ENCODE assay signal across 10 mouse cellular contexts in the genomic region with DNA sequence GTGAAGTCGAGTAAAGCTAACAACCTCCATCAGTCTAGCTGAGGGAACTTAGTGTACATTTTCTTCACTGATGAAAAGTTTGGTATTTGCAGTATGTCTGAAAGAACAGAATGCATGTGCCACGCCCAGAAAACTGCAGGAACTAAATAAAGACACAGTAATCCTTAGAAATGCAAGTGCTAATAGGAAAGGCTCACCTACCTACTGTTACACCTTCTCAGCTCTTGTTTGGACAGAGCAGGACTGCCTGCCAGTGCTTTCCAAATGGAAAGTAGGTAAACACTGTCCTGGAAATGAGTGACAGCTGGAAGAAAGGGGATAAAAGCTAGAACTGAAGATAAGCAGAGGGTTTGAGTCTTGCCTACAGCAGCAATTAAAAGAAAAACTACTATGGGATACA. TPM values are rescaled to one million over a fixed set of nuclear protein-coding genes. Genes with fewer than 3 reads are reported as not detected.
DNase-seq lines count a peak whose midpoint lies in the region; ATAC-seq and TF ChIP-seq lines count a peak whose summit lies in the region.
"Had no signal": no experiment of that assay in that cellular context is flagged by ENCODE, and none has a peak within 500 bp of the region (broad histone marks: within the 10 kb centered on the region; RNA-seq: fewer than 3 reads in every experiment).

No protein-coding gene starts in this region.

- H3K4me3 ChIP-seq in heart, embryonic 13.5 days, result peak overlapping the region; percentile 21; the same call in 1 of the 2 replicates
- H3K4me3 ChIP-seq in heart, embryonic 10.5 days, result no peak overlapping the region
- peak overlapping the region; percentile 77; the same call in 1 of the 2 replicates for H3K4me3 ChIP-seq in midbrain, embryonic 13.5 days (replicated peaks)
- H3K4me3 ChIP-seq in midbrain, embryonic 11.5 days (ENCODE audit: low read depth, low read length), result no peak overlapping the region
- H3K4me3 ChIP-seq in liver, postnatal 0 days (ENCODE audit: low read depth, low read length), result no peak overlapping the region; the same call in 1 of the 2 replicates
- peak overlapping the region; percentile 21 for H3K4me3 ChIP-seq in stomach, embryonic 16.5 days (replicated peaks; ENCODE audit: low read length)

- no peak for ATAC-seq in heart, embryonic 13.5 days (ENCODE audit: extremely low read depth, insufficient number of reproducible peaks, low FRiP score, low TSS enrichment)
- ATAC-seq in midbrain, embryonic 13.5 days, result no peak
- ATAC-seq in midbrain, embryonic 11.5 days (ENCODE audit: low FRiP score), result no peak
- ATAC-seq in liver, postnatal 0 days, result no peak
- peak; percentile 38; the same call in 1 of the 2 replicates for ATAC-seq in stomach, embryonic 16.5 days (ENCODE audit: insufficient read depth, low FRiP score)

- no peaks in the 10 kb centered on the region for H3K9me3 ChIP-seq in heart, embryonic 13.5 days
- no peaks in the 10 kb centered on the region for H3K9me3 ChIP-seq in heart, embryonic 10.5 days
- H3K9me3 ChIP-seq in midbrain, embryonic 13.5 days, result no peaks in the 10 kb centered on the region
- H3K9me3 ChIP-seq in midbrain, embryonic 11.5 days (ENCODE audit: control insufficient read depth, low read length), result no peaks in the 10 kb centered on the region
- no peaks in the 10 kb centered on the region for H3K9me3 ChIP-seq in liver, postnatal 0 days (ENCODE audit: low read length)
- H3K9me3 ChIP-seq in stomach, embryonic 16.5 days (replicated peaks; ENCODE audit: control insufficient read depth, low read length), result no peaks in the 10 kb centered on the region
- H3K9me3 ChIP-seq: limb, embryonic 15.5 days had no signal

- H3K36me3 ChIP-seq in heart, embryonic 13.5 days, result no peaks in the 10 kb centered on the region
- H3K36me3 ChIP-seq in heart, embryonic 10.5 days, result no peaks in the 10 kb centered on the region
- peaks cover 7% of the 10 kb centered on the region; the same call in 1 of the 2 replicates for H3K36me3 ChIP-seq in midbrain, embryonic 13.5 days
- H3K36me3 ChIP-seq in midbrain, embryonic 11.5 days (ENCODE audit: control insufficient read depth, insufficient read depth, low read length), result no peaks in the 10 kb centered on the region
- no peaks in the 10 kb centered on the region for H3K36me3 ChIP-seq in liver, postnatal 0 days (replicated peaks; ENCODE audit: insufficient read depth, low read length)
- no peaks in the 10 kb centered on the region for H3K36me3 ChIP-seq in stomach, embryonic 16.5 days (ENCODE audit: control insufficient read depth, insufficient read depth, low read length)
- H3K36me3 ChIP-seq: limb, embryonic 15.5 days had no signal

- H3K9ac ChIP-seq in heart, embryonic 13.5 days, result no peak overlapping the region
- H3K9ac ChIP-seq in midbrain, embryonic 13.5 days (replicated peaks), result 0 out of 2 replicates have a peak overlapping the region, but pooled peaks have one; percentile 90
- H3K9ac ChIP-seq in midbrain, embryonic 11.5 days (ENCODE audit: low read length), result no peak overlapping the region
- no peak overlapping the region for H3K9ac ChIP-seq in liver, postnatal 0 days (replicated peaks)
- no peak overlapping the region for H3K9ac ChIP-seq in stomach, embryonic 16.5 days (ENCODE audit: low read length)
- H3K9ac ChIP-seq: limb, embryonic 15.5 days had no signal

- peaks cover 37% of the 10 kb centered on the region for H3K4me1 ChIP-seq in heart, embryonic 13.5 days
- peaks cover 29% of the 10 kb centered on the region for H3K4me1 ChIP-seq in heart, embryonic 10.5 days
- H3K4me1 ChIP-seq in midbrain, embryonic 13.5 days (replicated peaks), result peaks cover 49% of the 10 kb centered on the region
- H3K4me1 ChIP-seq in midbrain, embryonic 11.5 days (ENCODE audit: control insufficient read depth, insufficient read depth, low read length), result peaks cover 7% of the 10 kb centered on the region
- H3K4me1 ChIP-seq in liver, postnatal 0 days (ENCODE audit: insufficient read depth), result peaks cover 10% of the 10 kb centered on the region
- H3K4me1 ChIP-seq in stomach, embryonic 16.5 days (ENCODE audit: control insufficient read depth, insufficient read depth, low read length), result peaks cover 21% of the 10 kb centered on the region

- TF ChIP-seq CTCF in liver, postnatal 0 days (IDR thresholded peaks at IDR 0.05; ENCODE audit: low read depth), result no peak

- TF ChIP-seq EP300 in liver, postnatal 0 days (IDR thresholded peaks at IDR 0.05; ENCODE audit: low read depth), result no peak

- peak overlapping the region; percentile 68 for H3K4me2 ChIP-seq in heart, embryonic 13.5 days
- peak overlapping the region; percentile 64 for H3K4me2 ChIP-seq in midbrain, embryonic 13.5 days (replicated peaks)
- H3K4me2 ChIP-seq in midbrain, embryonic 11.5 days, result no peak overlapping the region
- peak overlapping the region; percentile 60 for H3K4me2 ChIP-seq in liver, postnatal 0 days (ENCODE audit: low read depth, low read length)
- peak overlapping the region; percentile 78 for H3K4me2 ChIP-seq in stomach, embryonic 16.5 days (ENCODE audit: low read depth, low read length)

- no peaks in the 10 kb centered on the region for H3K27me3 ChIP-seq in heart, embryonic 13.5 days (replicated peaks)
- H3K27me3 ChIP-seq in heart, embryonic 10.5 days (ENCODE audit: insufficient read depth, poor library complexity, severe bottlenecking), result no peaks in the 10 kb centered on the region
- H3K27me3 ChIP-seq in midbrain, embryonic 13.5 days, result no peaks in the 10 kb centered on the region
- no peaks in the 10 kb centered on the region for H3K27me3 ChIP-seq in midbrain, embryonic 11.5 days (ENCODE audit: control insufficient read depth, insufficient read depth, low read length)
- H3K27me3 ChIP-seq in liver, postnatal 0 days (ENCODE audit: insufficient read depth, low read length), result no peaks in the 10 kb centered on the region
- H3K27me3 ChIP-seq in stomach, embryonic 16.5 days (ENCODE audit: control insufficient read depth, insufficient read depth, low read length), result no peaks in the 10 kb centered on the region
- H3K27me3 ChIP-seq: limb, embryonic 15.5 days had no signal

- WGBS in heart, embryonic 13.5 days, result 67% methylated on average over 2 of the region's 2 CpGs
- 69% methylated on average over 2 of the region's 2 CpGs for WGBS in heart, embryonic 10.5 days
- whole genome bisulfite sequencing in midbrain, embryonic 13.5 days, result 89% methylated on average over 2 of the region's 2 CpGs
- WGBS in midbrain, embryonic 11.5 days, result 80% methylated on average over 2 of the region's 2 CpGs
- 50% methylated on average over 2 of the region's 2 CpGs for WGBS in liver, postnatal 0 days (ENCODE audit: insufficient replicate concordance)
- 57% methylated on average over 2 of the region's 2 CpGs for WGBS in stomach, embryonic 16.5 days

- no peak overlapping the region for H3K27ac ChIP-seq in heart, embryonic 13.5 days (replicated peaks)
- no peak overlapping the region for H3K27ac ChIP-seq in heart, embryonic 10.5 days
- H3K27ac ChIP-seq in midbrain, embryonic 13.5 days, result no peak overlapping the region
- no peak overlapping the region for H3K27ac ChIP-seq in midbrain, embryonic 11.5 days (ENCODE audit: low read depth, low read length)
- no peak overlapping the region for H3K27ac ChIP-seq in liver, postnatal 0 days (ENCODE audit: low read depth)
- peak overlapping the region; percentile 29; the same call in 1 of the 2 replicates for H3K27ac ChIP-seq in stomach, embryonic 16.5 days (ENCODE audit: low read length)
- H3K27ac ChIP-seq: limb, embryonic 15.5 days had no signal

- no peak for DNase-seq in heart, embryonic 10.5 days (ENCODE audit: low spot score)
- DNase-seq in midbrain, embryonic 11.5 days (ENCODE audit: low spot score, missing footprints), result no peak
- DNase-seq in liver, postnatal 0 days, result no peak
- DNase-seq in embryo, embryonic 11 days, result no peak
- no peak for DNase-seq in cerebellum, adult 9-10 months
- DNase-seq: cerebellum, postnatal 10 days had no signal

RNA-seq across cellular contexts. Expression of a gene that starts 1.9 kb away (rescaled TPM):
- 82.9 and 83.6 TPM in 2 replicates for polyA plus RNA-seq in heart, embryonic 13.5 days (2015; fragmentation: Nextera tagmentation; extraction: Ambion mirVana)
- polyA plus RNA-seq in heart, embryonic 10.5 days (2016; fragmentation: Nextera tagmentation; extraction: Ambion mirVana), result 100 and 105 TPM in 2 replicates
- 177 and 181 TPM in 2 replicates for polyA plus RNA-seq in midbrain, embryonic 13.5 days (2015; fragmentation: Nextera tagmentation; extraction: Ambion mirVana)
- polyA plus RNA-seq in midbrain, embryonic 11.5 days (2014; fragmentation: Nextera tagmentation; extraction: Ambion mirVana), result 133 and 135 TPM in 2 replicates
- polyA plus RNA-seq in liver, postnatal 0 days (2015; fragmentation: Nextera tagmentation; extraction: Ambion mirVana), result 19.5 and 19.9 TPM in 2 replicates
- polyA plus RNA-seq in stomach, embryonic 16.5 days (2015; fragmentation: Nextera tagmentation; extraction: Ambion mirVana), result 97.1 and 104 TPM in 2 replicates

Comparison
In these comparisons a context has a peak if more than half of its experiments do, and no peak if none do; other contexts are left out.
1. H3K4me3 ChIP-seq: peak in heart, embryonic 13.5 days (single experiment), midbrain, embryonic 13.5 days (single experiment) and stomach, embryonic 16.5 days (single experiment); none in heart, embryonic 10.5 days (single experiment), midbrain, embryonic 11.5 days (single experiment) and liver, postnatal 0 days (single experiment).